Mouse (Mus musculus): Measurements from ENCODE around the gene Tmem200a.

DNA sequence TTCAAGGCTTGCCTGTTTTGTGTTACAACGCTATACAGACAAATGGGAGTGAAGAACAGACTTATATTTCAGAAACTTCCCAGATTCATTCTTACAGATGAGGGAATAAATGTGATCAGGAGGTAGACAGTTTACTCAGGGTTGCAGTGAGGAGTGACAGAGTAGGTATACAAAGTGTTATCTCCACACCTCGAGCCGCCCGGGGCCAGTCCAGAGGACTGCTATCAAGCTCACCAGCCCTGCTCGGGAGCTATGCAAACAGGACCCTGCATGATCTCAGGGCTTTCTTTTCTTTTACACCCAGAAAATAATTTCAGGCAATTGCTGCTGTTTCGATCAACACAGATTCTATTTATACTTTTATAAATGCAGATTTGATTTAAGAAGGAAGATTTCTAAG is 126.7 kb downstream of the Tmem200a start:
- no peak for TF ChIP-seq GATA1 (IDR thresholded peaks at IDR 0.05; ENCODE audit: borderline replicate concordance, low read length)
- TF ChIP-seq FLI1 (IDR thresholded peaks at IDR 0.05; ENCODE audit: low read length) = no peak

All from megakaryocyte, embryonic 14.5 days (primary cell).